Mouse (Mus musculus): Measurements from ENCODE around the gene Fam234b. TPM values are rescaled to one million over a fixed set of nuclear protein-coding genes. Genes with fewer than 3 reads are reported as not detected.
A peak's percentile ranks its signal among the peaks of the same experiment; 100 is the strongest.

Fam234b gene
- polyA plus RNA-seq, 1 experiment from 2014 or later: 29.1 TPM

- H3K4me3 ChIP-seq (replicated peaks; ENCODE audit: low read length): no peak overlapping the region
- 0 out of 2 replicates have a peak, but pooled peaks cover 3% of the 10 kb centered on the region for H3K4me1 ChIP-seq (ENCODE audit: control insufficient read depth, insufficient read depth, low read length)
- no peaks in the 10 kb centered on the region for H3K36me3 ChIP-seq (ENCODE audit: control insufficient read depth, insufficient read depth, low read length)
- H3K9ac ChIP-seq (ENCODE audit: low read length): no peak overlapping the region
- no peaks in the 10 kb centered on the region for H3K27me3 ChIP-seq (ENCODE audit: control insufficient read depth, insufficient read depth, low read length)
- no peak overlapping the region for H3K27ac ChIP-seq (ENCODE audit: low read length)
- ATAC-seq (ENCODE audit: insufficient read depth, low FRiP score): no peak
- no peak overlapping the region for H3K4me2 ChIP-seq (ENCODE audit: low read depth, low read length)
- H3K9me3 ChIP-seq (replicated peaks; ENCODE audit: control insufficient read depth, low read length): no peaks in the 10 kb centered on the region
- WGBS: 75% methylated on average over 6 of the region's 6 CpGs
These were observed 7.7 kb upstream of the Fam234b start for GRCm38 (mm10) chr6:135190122-135190521.

GRCm38 (mm10) chr6:135191906-135192305, 5.9 kb upstream of the Fam234b start:
- WGBS: 76% methylated on average over 1 of the region's 1 CpGs
- Histone ChIP-seq H3K9ac (ENCODE audit: low read length) (no peak overlapping the region), H3K27me3 (ENCODE audit: control insufficient read depth, insufficient read depth, low read length) (no peaks in the 10 kb centered on the region), H3K27ac (ENCODE audit: low read length) (0 out of 2 replicates have a peak overlapping the region, but pooled peaks have one; percentile 18), H3K4me3 (replicated peaks; ENCODE audit: low read length) (no peak overlapping the region), H3K4me2 (ENCODE audit: low read depth, low read length) (no peak overlapping the region), H3K36me3 (ENCODE audit: control insufficient read depth, insufficient read depth, low read length) (no peaks in the 10 kb centered on the region), H3K9me3 (replicated peaks; ENCODE audit: control insufficient read depth, low read length) (no peaks in the 10 kb centered on the region), H3K4me1 (ENCODE audit: control insufficient read depth, insufficient read depth, low read length) (0 out of 2 replicates have a peak, but pooled peaks cover 3% of the 10 kb centered on the region)
- ATAC-seq (ENCODE audit: insufficient read depth, low FRiP score): no peak

DNA sequence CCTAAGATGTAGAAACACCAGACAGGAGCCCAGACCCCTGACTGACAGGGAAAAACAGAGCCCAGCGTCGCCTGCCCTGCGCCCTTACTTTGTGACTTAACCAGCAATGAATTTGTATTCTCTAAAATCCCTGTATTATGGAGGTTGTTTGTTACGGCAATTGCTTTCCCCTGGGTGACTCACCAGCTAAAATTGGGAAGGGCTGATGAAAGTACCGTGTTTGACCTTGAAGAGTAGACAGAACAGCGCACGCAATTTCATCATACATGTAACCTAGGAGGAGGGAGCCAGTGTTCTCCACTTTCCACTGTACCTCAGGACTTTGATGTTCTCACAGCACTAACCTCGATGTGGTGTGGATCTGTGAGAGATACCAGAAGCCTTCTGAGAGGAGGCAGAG, 4.8 kb upstream of the Fam234b start:
- WGBS: 73% methylated on average over 8 of the region's 8 CpGs
- Histone ChIP-seq H3K9me3 (replicated peaks; ENCODE audit: control insufficient read depth, low read length) (no peaks in the 10 kb centered on the region), H3K9ac (ENCODE audit: low read length) (no peak overlapping the region), H3K27ac (ENCODE audit: low read length) (peak overlapping the region; percentile 20; the same call in 1 of the 2 replicates), H3K4me1 (ENCODE audit: control insufficient read depth, insufficient read depth, low read length) (0 out of 2 replicates have a peak, but pooled peaks cover 3% of the 10 kb centered on the region), H3K36me3 (ENCODE audit: control insufficient read depth, insufficient read depth, low read length) (no peaks in the 10 kb centered on the region), H3K27me3 (ENCODE audit: control insufficient read depth, insufficient read depth, low read length) (no peaks in the 10 kb centered on the region), H3K4me3 (replicated peaks; ENCODE audit: low read length) (no peak overlapping the region), H3K4me2 (ENCODE audit: low read depth, low read length) (no peak overlapping the region)
- no peak for ATAC-seq (ENCODE audit: insufficient read depth, low FRiP score)

- Histone ChIP-seq H3K4me3 (replicated peaks; ENCODE audit: low read length) (no peak overlapping the region), H3K9ac (ENCODE audit: low read length) (no peak overlapping the region), H3K27me3 (ENCODE audit: control insufficient read depth, insufficient read depth, low read length) (no peaks in the 10 kb centered on the region), H3K4me2 (ENCODE audit: low read depth, low read length) (no peak overlapping the region), H3K4me1 (ENCODE audit: control insufficient read depth, insufficient read depth, low read length) (0 out of 2 replicates have a peak, but pooled peaks cover 4% of the 10 kb centered on the region), H3K27ac (ENCODE audit: low read length) (no peak overlapping the region), H3K36me3 (ENCODE audit: control insufficient read depth, insufficient read depth, low read length) (no peaks in the 10 kb centered on the region), H3K9me3 (replicated peaks; ENCODE audit: control insufficient read depth, low read length) (no peaks in the 10 kb centered on the region)
- ATAC-seq (ENCODE audit: insufficient read depth, low FRiP score): no peak
- 52% methylated on average over 4 of the region's 4 CpGs for WGBS
These were observed 4.0 kb upstream of the Fam234b start for GRCm38 (mm10) chr6:135193733-135194132.

- H3K4me3 ChIP-seq (replicated peaks; ENCODE audit: low read length): no peak overlapping the region
- H3K27me3 ChIP-seq (ENCODE audit: control insufficient read depth, insufficient read depth, low read length): no peaks in the 10 kb centered on the region
These were observed 2.9 kb upstream of the Fam234b start for GRCm38 (mm10) chr6:135194907-135195306.

GRCm38 (mm10) chr6:135196707-135197106, 1.1 kb upstream of the Fam234b start:
- no peaks in the 10 kb centered on the region for H3K27me3 ChIP-seq (ENCODE audit: control insufficient read depth, insufficient read depth, low read length)
- ATAC-seq (ENCODE audit: insufficient read depth, low FRiP score): no peak
- H3K4me1 ChIP-seq (ENCODE audit: control insufficient read depth, insufficient read depth, low read length): peaks cover 10% of the 10 kb centered on the region; the same call in 1 of the 2 replicates
- H3K9ac ChIP-seq (ENCODE audit: low read length): no peak overlapping the region
- no peaks in the 10 kb centered on the region for H3K36me3 ChIP-seq (ENCODE audit: control insufficient read depth, insufficient read depth, low read length)
- H3K4me3 ChIP-seq (replicated peaks; ENCODE audit: low read length): no peak overlapping the region
- WGBS: 62% methylated on average over 8 of the region's 8 CpGs
- no peaks in the 10 kb centered on the region for H3K9me3 ChIP-seq (replicated peaks; ENCODE audit: control insufficient read depth, low read length)
- H3K4me2 ChIP-seq (ENCODE audit: low read depth, low read length): no peak overlapping the region
- H3K27ac ChIP-seq (ENCODE audit: low read length): no peak overlapping the region; the same call in 1 of the 2 replicates

More at GRCm38 (mm10) chr6:135194907-135195306, 2.9 kb upstream of the Fam234b start:
- Histone ChIP-seq H3K27ac (ENCODE audit: low read length) (no peak overlapping the region), H3K9me3 (replicated peaks; ENCODE audit: control insufficient read depth, low read length) (no peaks in the 10 kb centered on the region), H3K4me2 (ENCODE audit: low read depth, low read length) (no peak overlapping the region), H3K36me3 (ENCODE audit: control insufficient read depth, insufficient read depth, low read length) (no peaks in the 10 kb centered on the region), H3K4me1 (ENCODE audit: control insufficient read depth, insufficient read depth, low read length) (0 out of 2 replicates have a peak, but pooled peaks cover 6% of the 10 kb centered on the region), H3K9ac (ENCODE audit: low read length) (no peak overlapping the region)
- WGBS: 64% methylated on average over 4 of the region's 4 CpGs
- ATAC-seq (ENCODE audit: insufficient read depth, low FRiP score): no peak

- Histone ChIP-seq H3K9me3 (replicated peaks; ENCODE audit: control insufficient read depth, low read length) (no peaks in the 10 kb centered on the region), H3K36me3 (ENCODE audit: control insufficient read depth, insufficient read depth, low read length) (no peaks in the 10 kb centered on the region), H3K9ac (ENCODE audit: low read length) (peak overlapping the region; percentile 86), H3K4me2 (ENCODE audit: low read depth, low read length) (peak overlapping the region; percentile 65), H3K4me1 (ENCODE audit: control insufficient read depth, insufficient read depth, low read length) (peaks cover 10% of the 10 kb centered on the region; the same call in 1 of the 2 replicates), H3K27me3 (ENCODE audit: control insufficient read depth, insufficient read depth, low read length) (no peaks in the 10 kb centered on the region), H3K27ac (ENCODE audit: low read length) (no peak overlapping the region), H3K4me3 (replicated peaks; ENCODE audit: low read length) (peak overlapping the region; percentile 76)
- WGBS: 7% methylated on average over 7 of the region's 7 CpGs
- ATAC-seq (ENCODE audit: insufficient read depth, low FRiP score): no peak
These were observed 331 bp upstream of the Fam234b start for GRCm38 (mm10) chr6:135197446-135197845.

- 34% methylated on average over 6 of the region's 6 CpGs for WGBS
- ATAC-seq (ENCODE audit: insufficient read depth, low FRiP score): no peak
- Histone ChIP-seq H3K27ac (ENCODE audit: low read length) (peak overlapping the region; percentile 47), H3K4me1 (ENCODE audit: control insufficient read depth, insufficient read depth, low read length) (peaks cover 10% of the 10 kb centered on the region; the same call in 1 of the 2 replicates), H3K9me3 (replicated peaks; ENCODE audit: control insufficient read depth, low read length) (no peaks in the 10 kb centered on the region), H3K36me3 (ENCODE audit: control insufficient read depth, insufficient read depth, low read length) (no peaks in the 10 kb centered on the region), H3K9ac (ENCODE audit: low read length) (peak overlapping the region; percentile 55), H3K4me2 (ENCODE audit: low read depth, low read length) (peak overlapping the region; percentile 65), H3K4me3 (replicated peaks; ENCODE audit: low read length) (peak overlapping the region; percentile 76), H3K27me3 (ENCODE audit: control insufficient read depth, insufficient read depth, low read length) (no peaks in the 10 kb centered on the region)
These were observed 949 bp downstream of the Fam234b start for GRCm38 (mm10) chr6:135198726-135199125.

- no peaks in the 10 kb centered on the region for H3K9me3 ChIP-seq (replicated peaks; ENCODE audit: control insufficient read depth, low read length)
- H3K27ac ChIP-seq (ENCODE audit: low read length): peak overlapping the region; percentile 67
- peak overlapping the region; percentile 38 for H3K4me2 ChIP-seq (ENCODE audit: low read depth, low read length)
- H3K4me1 ChIP-seq (ENCODE audit: control insufficient read depth, insufficient read depth, low read length): peaks cover 10% of the 10 kb centered on the region; the same call in 1 of the 2 replicates
- no peaks in the 10 kb centered on the region for H3K36me3 ChIP-seq (ENCODE audit: control insufficient read depth, insufficient read depth, low read length)
- H3K27me3 ChIP-seq (ENCODE audit: control insufficient read depth, insufficient read depth, low read length): no peaks in the 10 kb centered on the region
- peak overlapping the region; percentile 10; the same call in 1 of the 2 replicates for H3K9ac ChIP-seq (ENCODE audit: low read length)
- ATAC-seq (ENCODE audit: insufficient read depth, low FRiP score): peak; percentile 81
- WGBS: 54% methylated on average over 16 of the region's 16 CpGs
- no peak overlapping the region; the same call in 1 of the 2 replicates for H3K4me3 ChIP-seq (replicated peaks; ENCODE audit: low read length)
These were observed 2.6 kb downstream of the Fam234b start for GRCm38 (mm10) chr6:135200122-135200957.

All from stomach, embryonic 16.5 days (tissue).